In genomic region chr13:37728551-37728950, GRCm38 (mm10) we compare ENCODE assay signal across 17 mouse cellular contexts. TPM values are rescaled to one million over a fixed set of nuclear protein-coding genes. Genes with fewer than 3 reads are reported as not detected.
DNase-seq lines count a peak whose midpoint lies in the region; ATAC-seq and TF ChIP-seq lines count a peak whose summit lies in the region.
"Had no signal": no experiment of that assay in that cellular context is flagged by ENCODE, and none has a peak within 500 bp of the region (broad histone marks: within the 10 kb centered on the region; RNA-seq: fewer than 3 reads in every experiment).

No protein-coding gene starts in this region.

- no peak overlapping the region for H3K4me2 ChIP-seq in midbrain, postnatal 0 days (ENCODE audit: low read depth, low read length, poor library complexity, severe bottlenecking)
- H3K4me2 ChIP-seq in midbrain, embryonic 16.5 days (ENCODE audit: low read length): no peak overlapping the region
- H3K4me2 ChIP-seq: limb, embryonic 12.5 days; midbrain, embryonic 15.5 days; neural tube, embryonic 13.5 days had no signal

- DNase-seq in heart, adult 2 months: peak; percentile 35 to 44
- DNase-seq in heart, embryonic 10.5 days (ENCODE audit: low spot score): no peak
- peak; percentile 26 for DNase-seq in midbrain, postnatal 0 days (ENCODE audit: low spot score)
- peak; percentile 6 to 8 for DNase-seq in heart, adult 9 months (ENCODE audit: low spot score in 2 of 2)
- peak; percentile 60 to 64 for DNase-seq in kidney, postnatal 36 days
- DNase-seq in yolk sac, embryonic 10.5 days (ENCODE audit: low spot score): no peak
- DNase-seq: adrenal gland, adult 8-10 months; gastrocnemius, postnatal 10 days; liver, postnatal 0 days; right cerebral cortex, postnatal 4 days; thymus, postnatal 4 days had no signal

- intact Hi-C loops in heart, adult 2 months (cut with DNase I): no loop called here

- no peaks in the 10 kb centered on the region for H3K27me3 ChIP-seq in heart, adult 2 months (ENCODE audit: control insufficient read depth, insufficient read depth, low read length)
- no peaks in the 10 kb centered on the region for H3K27me3 ChIP-seq in heart, embryonic 10.5 days (ENCODE audit: insufficient read depth, poor library complexity, severe bottlenecking)
- no peaks in the 10 kb centered on the region for H3K27me3 ChIP-seq in midbrain, postnatal 0 days (ENCODE audit: insufficient read depth, low read length)
- no peaks in the 10 kb centered on the region for H3K27me3 ChIP-seq in midbrain, embryonic 16.5 days (ENCODE audit: control insufficient read depth, insufficient read depth, low read depth, low read length)
- H3K27me3 ChIP-seq: limb, embryonic 12.5 days; midbrain, embryonic 15.5 days; neural tube, embryonic 13.5 days had no signal

- no peak for TF ChIP-seq POLR2A in heart, adult 2 months (IDR thresholded peaks at IDR 0.05; ENCODE audit: insufficient read depth, low read depth, low read length)

- H3K36me3 ChIP-seq in heart, adult 2 months (ENCODE audit: control insufficient read depth, insufficient read depth, low read length): no peaks in the 10 kb centered on the region
- H3K36me3 ChIP-seq in heart, embryonic 10.5 days: no peaks in the 10 kb centered on the region
- H3K36me3 ChIP-seq in midbrain, postnatal 0 days (ENCODE audit: insufficient read depth, low read length): no peaks in the 10 kb centered on the region
- no peaks in the 10 kb centered on the region for H3K36me3 ChIP-seq in midbrain, embryonic 16.5 days (ENCODE audit: control insufficient read depth, insufficient read depth, low read length)
- H3K36me3 ChIP-seq: limb, embryonic 12.5 days; midbrain, embryonic 15.5 days; neural tube, embryonic 13.5 days had no signal

- no peak overlapping the region for H3K4me3 ChIP-seq in heart, adult 2 months
- no peak overlapping the region for H3K4me3 ChIP-seq in heart, embryonic 10.5 days
- H3K4me3 ChIP-seq in midbrain, postnatal 0 days (ENCODE audit: low read depth, low read length): no peak overlapping the region
- H3K4me3 ChIP-seq in midbrain, embryonic 16.5 days (ENCODE audit: low read depth, low read length): no peak overlapping the region
- H3K4me3 ChIP-seq: limb, embryonic 12.5 days; midbrain, embryonic 15.5 days; neural tube, embryonic 13.5 days had no signal

- ATAC-seq in midbrain, postnatal 0 days (ENCODE audit: low FRiP score): no peak
- ATAC-seq in midbrain, embryonic 16.5 days: no peak
- no peak for ATAC-seq in CD4-positive, CD25-positive, alpha-beta regulatory T cell, adult 4 months
- ATAC-seq: inflammation-experienced regulatory T-cells, adult 6 months; liver, postnatal 0 days; midbrain, embryonic 15.5 days had no signal

- no peaks in the 10 kb centered on the region for H3K4me1 ChIP-seq in heart, adult 2 months (ENCODE audit: control insufficient read depth, insufficient read depth, low read length)
- H3K4me1 ChIP-seq in heart, embryonic 10.5 days: peaks cover 7% of the 10 kb centered on the region; the same call in 1 of the 2 replicates
- H3K4me1 ChIP-seq in midbrain, postnatal 0 days (ENCODE audit: insufficient read depth, low read length): no peaks in the 10 kb centered on the region
- no peaks in the 10 kb centered on the region for H3K4me1 ChIP-seq in midbrain, embryonic 16.5 days (ENCODE audit: control insufficient read depth, insufficient read depth, low read length)
- H3K4me1 ChIP-seq: limb, embryonic 12.5 days; midbrain, embryonic 15.5 days; neural tube, embryonic 13.5 days had no signal

- H3K27ac ChIP-seq in heart, adult 2 months: no peak overlapping the region
- H3K27ac ChIP-seq in heart, embryonic 10.5 days: no peak overlapping the region
- H3K27ac ChIP-seq in midbrain, postnatal 0 days (ENCODE audit: low read depth, low read length): no peak overlapping the region
- H3K27ac ChIP-seq in midbrain, embryonic 16.5 days (ENCODE audit: low read length): no peak overlapping the region
- H3K27ac ChIP-seq: limb, embryonic 12.5 days; midbrain, embryonic 15.5 days; neural tube, embryonic 13.5 days had no signal

- 65% methylated on average over 7 of the region's 7 CpGs for WGBS in heart, adult 2 months
- WGBS in heart, embryonic 10.5 days: 85% methylated on average over 7 of the region's 7 CpGs
- 86% methylated on average over 7 of the region's 7 CpGs for WGBS in midbrain, postnatal 0 days
- WGBS in midbrain, embryonic 16.5 days: 89% methylated on average over 7 of the region's 7 CpGs

- no peak for TF ChIP-seq CTCF in heart, adult 2 months (IDR thresholded peaks at IDR 0.05)
- no peak for TF ChIP-seq CTCF in midbrain, postnatal 0 days (IDR thresholded peaks at IDR 0.05)

- no peaks in the 10 kb centered on the region for H3K9me3 ChIP-seq in heart, embryonic 10.5 days
- H3K9me3 ChIP-seq in midbrain, postnatal 0 days (ENCODE audit: low read length): no peaks in the 10 kb centered on the region
- H3K9me3 ChIP-seq in midbrain, embryonic 16.5 days (replicated peaks; ENCODE audit: control insufficient read depth, low read length, poor library complexity, severe bottlenecking): no peaks in the 10 kb centered on the region
- H3K9me3 ChIP-seq: limb, embryonic 12.5 days; midbrain, embryonic 15.5 days; neural tube, embryonic 13.5 days had no signal

- no peaks in the 10 kb centered on the region for H3K79me2 ChIP-seq in heart, adult 2 months (replicated peaks; ENCODE audit: control insufficient read depth, insufficient read depth, low read length)

- no peak overlapping the region for H3K9ac ChIP-seq in heart, adult 2 months (ENCODE audit: low read depth, low read length)
- H3K9ac ChIP-seq in midbrain, postnatal 0 days (replicated peaks; ENCODE audit: low read length, poor library complexity, severe bottlenecking): no peak overlapping the region
- H3K9ac ChIP-seq in midbrain, embryonic 16.5 days (ENCODE audit: low read depth, low read length): no peak overlapping the region
- H3K9ac ChIP-seq: limb, embryonic 12.5 days; liver, postnatal 0 days; midbrain, embryonic 15.5 days; neural tube, embryonic 13.5 days had no signal

- TF ChIP-seq EP300 in heart, adult 2 months (IDR thresholded peaks at IDR 0.05; ENCODE audit: insufficient read depth, low read depth, low read length): no peak

RNA-seq across cellular contexts. Expression of gene Rreb1, which starts 49.6 kb away (rescaled TPM):
- total RNA-seq in heart, adult 2 months (2021): 10 to 100 TPM; 34.3 to 57.5 TPM
- 12.8 and 16.4 TPM in 2 replicates for polyA plus RNA-seq in heart, adult 2 months (2012; rRNA removed)
- 12.1 and 14.3 TPM in 2 replicates for polyA plus RNA-seq in heart, embryonic 10.5 days (2016; fragmentation: Nextera tagmentation; extraction: Ambion mirVana)
- 4.3 TPM in 2 replicates for total RNA-seq in midbrain, postnatal 0 days (2014; rRNA removed)
- 1.4 and 2.0 TPM in 2 replicates for polyA plus RNA-seq in midbrain, postnatal 0 days (2015; fragmentation: Nextera tagmentation; extraction: Ambion mirVana)
- polyA plus RNA-seq in midbrain, embryonic 16.5 days (2015; fragmentation: Nextera tagmentation; extraction: Ambion mirVana): 2.6 and 3.0 TPM in 2 replicates
- polyA plus RNA-seq in CD4-positive, CD25-positive, alpha-beta regulatory T cell, adult 4 months (2017; shearing (Covaris generic)): 1 to 10 TPM; 6.7 to 7.9 TPM

Comparison
In these comparisons a context has a peak if more than half of its experiments do, and no peak if none do; other contexts are left out.
1. DNase-seq: peak in heart, adult 2 months (2 of 2), midbrain, postnatal 0 days (single experiment), heart, adult 9 months (2 of 2) and kidney, postnatal 36 days (2 of 2); none in heart, embryonic 10.5 days (single experiment) and yolk sac, embryonic 10.5 days (single experiment).